Comparison of ENCODE assay signal across 14 mouse cellular contexts in genomic region chr4:147268735-147269134, GRCm38 (mm10). TPM values are rescaled to one million over a fixed set of nuclear protein-coding genes. Genes with fewer than 3 reads are reported as not detected.
"Had no signal": no experiment of that assay in that cellular context is flagged by ENCODE, and none has a peak within 500 bp of the region (broad histone marks: within the 10 kb centered on the region; RNA-seq: fewer than 3 reads in every experiment).

No protein-coding gene starts in this region.

RNA-seq across cellular contexts. Expression of gene Zfp988, which starts 36.7 kb away (rescaled TPM):
- total RNA-seq: liver, adult 2 months; megakaryocyte, adult 5-6 weeks; midbrain, postnatal 0 days; monocyte, adult 5-6 weeks had no signal
- polyA plus RNA-seq: limb, embryonic 12.5 days; liver, adult 2 months; liver, embryonic 15.5 days; liver, embryonic 16.5 days; liver, postnatal 0 days; lung, adult 2 months; lung, postnatal 0 days; macrophage; midbrain, embryonic 12.5 days; midbrain, embryonic 13.5 days; midbrain, embryonic 14.5 days had no signal
